Mouse (Mus musculus): ENCODE measurements around the gene Gm10985.

Gm10985 gene

DNA sequence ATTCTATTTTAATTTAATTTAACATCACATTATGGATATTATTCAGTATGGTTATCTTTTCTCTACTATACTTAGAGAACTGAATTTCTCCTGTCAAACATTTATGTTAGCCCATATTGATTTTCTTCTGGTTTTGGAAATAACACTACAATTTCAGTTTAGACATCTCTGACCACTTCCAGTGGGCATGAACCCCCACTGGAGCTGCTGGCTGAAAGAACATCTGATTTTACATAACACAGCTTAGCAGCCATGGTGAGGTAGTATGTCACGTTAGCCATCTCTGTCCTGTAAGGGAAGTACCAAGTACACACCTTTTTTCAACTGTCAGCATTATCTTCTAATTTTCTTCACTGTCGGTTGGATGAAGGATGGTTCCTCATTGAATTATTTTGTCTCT is at the start of gene Gm10985:
Gene Gm10985 (plus strand): TSS at position 301 of the 400 bp plus-strand sequence.
- no peak for DNase-seq (ENCODE audit: low spot score)

DNA sequence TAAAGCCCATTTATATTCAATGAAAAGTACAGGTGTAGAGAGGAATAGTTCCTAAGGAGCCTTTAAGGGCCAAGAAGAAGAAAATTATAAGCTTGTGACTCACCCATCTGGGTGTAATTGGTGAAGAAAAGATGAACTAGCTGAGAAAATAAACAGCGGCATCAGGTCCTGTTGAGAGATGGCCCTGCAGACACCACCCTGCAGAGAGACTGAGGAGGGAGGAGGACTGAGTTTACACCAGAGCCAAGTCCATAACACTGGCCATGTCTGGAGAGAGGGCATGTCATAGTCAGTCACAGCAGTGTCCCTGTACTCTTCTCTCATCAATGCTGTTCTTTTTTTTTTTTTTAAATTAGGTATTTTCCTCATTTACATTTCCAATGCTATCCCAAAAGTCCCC is 48.0 kb upstream of the Gm10985 start:
- no peak for DNase-seq (ENCODE audit: low spot score)

DNA sequence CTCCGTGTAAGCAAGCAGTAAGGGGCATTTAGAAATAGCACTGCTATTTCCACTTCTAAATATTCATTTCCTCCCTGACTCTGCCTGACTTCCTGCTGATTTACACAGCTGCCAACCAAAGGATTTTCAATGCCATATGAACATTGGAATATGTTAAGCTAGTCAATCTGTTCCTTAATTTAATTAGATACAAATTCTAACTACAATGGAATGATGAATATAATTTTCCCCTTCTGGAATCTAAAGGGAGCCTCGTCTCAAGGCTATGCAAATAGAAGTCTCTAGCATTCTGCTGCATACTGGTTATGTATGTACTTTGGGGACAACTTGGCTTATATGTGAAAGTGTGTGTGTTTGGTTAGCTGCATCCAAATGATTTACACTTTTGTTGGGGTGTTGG is 45.2 kb upstream of the Gm10985 start:
- no peak for DNase-seq (ENCODE audit: low spot score)

DNA sequence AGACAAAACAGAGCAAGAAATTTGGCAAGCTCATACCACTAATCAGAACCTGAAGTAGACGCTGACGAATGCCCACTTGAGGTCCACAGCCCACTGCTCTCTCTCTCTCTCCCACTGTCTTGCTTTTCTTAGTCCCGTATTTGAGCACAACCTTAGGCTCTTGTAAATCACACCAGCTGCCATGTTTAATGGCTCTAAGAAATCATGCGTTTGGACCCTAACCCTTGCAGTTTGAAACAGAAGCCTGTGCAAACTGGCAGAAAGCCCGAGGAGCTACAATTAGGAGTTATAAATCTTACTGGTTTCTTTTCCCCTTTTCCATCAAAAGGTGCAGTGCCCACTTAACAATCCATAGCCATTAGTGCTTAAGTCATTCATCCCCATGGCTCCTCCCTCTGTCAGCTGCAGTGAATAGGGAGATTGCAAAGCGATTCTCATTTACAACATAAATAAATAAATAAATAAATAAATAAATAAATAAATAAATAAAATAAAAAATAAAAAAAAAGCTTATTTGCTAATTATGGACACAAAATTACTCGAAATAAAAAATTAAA is 31.4 kb upstream of the Gm10985 start:
- DNase-seq (ENCODE audit: low spot score) = no peak

DNA sequence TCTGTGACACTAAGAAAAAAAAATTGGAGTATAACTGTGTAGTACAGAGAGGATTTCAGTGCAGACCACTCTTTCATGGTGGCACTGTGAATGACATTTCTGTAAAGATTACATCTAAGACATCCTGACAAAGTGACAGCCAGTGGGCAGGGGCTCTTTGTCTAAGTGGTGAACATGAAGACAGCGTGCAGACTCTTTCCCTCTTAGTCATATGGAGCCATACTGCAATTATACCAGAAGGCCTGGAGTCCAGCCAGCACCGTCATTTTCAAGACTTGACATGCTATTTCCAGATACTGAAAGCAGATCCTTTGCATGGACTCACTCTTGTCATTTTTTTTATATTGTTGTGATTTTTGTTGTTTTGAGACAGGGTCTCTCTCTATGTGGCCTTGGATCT is 10.6 kb upstream of the Gm10985 start:
- no peak for DNase-seq (ENCODE audit: low spot score)

DNA sequence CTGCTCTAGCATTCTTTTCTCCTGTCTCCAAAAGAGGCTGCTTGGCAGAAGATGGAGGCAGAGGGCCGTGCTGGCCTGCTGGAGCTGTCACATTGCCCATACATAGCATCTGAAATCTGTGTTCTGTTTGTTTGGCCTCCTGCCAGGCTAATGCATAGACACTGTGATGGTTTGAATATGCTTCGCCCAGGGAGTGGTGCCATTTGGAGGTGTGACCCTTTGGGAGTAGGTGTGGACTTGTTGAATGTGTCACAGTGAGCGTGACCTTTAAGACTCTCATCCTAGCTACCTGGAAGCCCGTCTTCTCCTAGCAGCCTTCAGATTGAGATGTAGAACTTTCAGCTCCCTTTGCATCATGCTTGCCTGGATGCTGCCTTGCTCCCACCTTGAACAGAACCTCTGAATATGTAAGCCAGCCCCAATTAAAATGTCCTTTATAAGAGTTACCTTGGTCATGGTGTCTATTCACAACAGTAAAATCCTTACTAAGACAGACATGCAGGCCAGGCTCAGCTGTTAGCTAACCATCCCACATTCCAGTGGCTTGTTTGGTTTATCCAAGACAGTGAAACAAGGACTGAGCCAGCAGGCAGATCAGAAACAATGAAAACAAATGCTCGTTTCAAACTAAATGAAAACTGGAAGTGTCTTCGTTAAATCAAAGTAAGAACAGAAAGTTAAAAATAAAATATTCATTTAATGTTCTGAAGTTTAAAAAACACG is 1.5 kb downstream of the Gm10985 start:
- no peak for DNase-seq (ENCODE audit: low spot score)

DNA sequence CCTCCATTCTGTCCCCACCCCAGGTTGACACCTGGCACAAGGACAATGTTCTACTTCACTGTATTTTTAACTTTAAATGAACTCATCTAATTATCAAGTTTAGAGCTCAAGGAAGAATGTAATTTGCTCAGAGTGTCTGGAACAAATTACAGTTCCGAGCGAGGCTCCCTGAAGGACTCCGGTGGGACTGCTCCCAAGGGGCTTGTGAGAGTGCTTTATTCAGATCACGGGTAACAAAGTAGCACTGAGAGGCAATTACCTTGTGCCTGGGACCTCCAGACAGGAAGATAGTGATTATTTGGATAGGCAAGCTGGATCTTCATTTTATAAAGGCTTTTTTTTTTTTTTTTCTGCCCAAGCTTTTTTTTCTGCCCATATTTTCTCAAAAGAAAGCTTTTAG is 2.8 kb downstream of the Gm10985 start:
- DNase-seq (ENCODE audit: low spot score) = no peak

DNA sequence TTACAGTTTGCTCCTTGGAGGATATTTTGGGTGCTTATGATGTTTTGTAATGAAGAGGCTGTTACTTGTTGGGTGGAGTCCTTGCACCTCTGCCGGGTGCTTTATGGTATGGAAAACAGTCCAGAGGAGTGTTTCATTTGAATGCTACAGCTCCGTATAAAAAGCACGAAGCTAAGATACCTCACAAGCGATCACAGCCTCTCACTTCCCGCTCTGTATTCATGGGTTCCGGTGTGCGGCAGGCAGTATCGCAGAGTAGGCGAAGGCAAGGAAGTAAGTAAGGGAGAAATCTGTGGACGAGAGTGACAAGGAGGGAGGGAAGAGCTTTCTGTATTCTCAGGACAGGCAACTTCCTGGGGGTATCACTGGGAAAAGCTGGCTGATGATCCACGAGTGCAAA is 3.4 kb downstream of the Gm10985 start:
- no peak for DNase-seq (ENCODE audit: low spot score)

DNA sequence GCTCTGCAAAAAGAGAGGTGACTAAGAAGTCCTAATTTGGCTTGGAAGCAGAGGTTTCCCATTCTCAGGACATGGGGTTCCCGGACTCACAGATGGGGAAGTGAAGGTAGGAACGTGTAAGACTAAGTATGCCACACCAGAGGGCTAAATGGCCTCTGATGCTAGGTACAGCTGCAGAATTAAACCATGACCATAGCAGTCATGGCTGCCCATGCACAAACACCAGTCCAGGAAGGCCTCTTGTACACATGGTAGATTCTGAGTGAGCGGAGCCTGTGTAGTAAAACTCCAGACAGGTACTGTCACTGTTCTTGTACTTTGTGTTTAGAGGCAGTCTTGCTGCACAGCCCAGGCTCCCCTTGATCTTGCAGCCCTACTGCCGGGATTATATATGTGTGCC is 9.4 kb downstream of the Gm10985 start:
- no peak for DNase-seq (ENCODE audit: low spot score)

DNA sequence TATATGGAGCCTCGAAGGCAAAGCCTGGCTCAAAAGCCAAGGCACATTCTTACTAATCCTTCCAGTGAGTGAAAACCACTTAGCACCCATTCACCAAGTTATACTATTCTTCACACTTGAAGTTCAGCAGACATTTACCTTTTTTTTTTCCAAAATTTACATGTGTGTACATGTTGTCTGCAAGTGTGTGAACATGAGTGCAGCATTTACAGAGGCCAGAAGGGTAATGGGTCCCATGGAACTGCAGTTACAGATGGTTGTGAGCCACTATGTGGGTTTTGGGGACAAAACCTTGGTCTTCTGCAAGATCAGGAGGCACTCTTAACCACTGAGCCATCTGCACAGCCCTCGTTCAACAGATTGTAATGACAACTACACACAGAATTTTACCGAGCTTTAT is 9.9 kb downstream of the Gm10985 start:
- no peak for DNase-seq (ENCODE audit: low spot score)

DNA sequence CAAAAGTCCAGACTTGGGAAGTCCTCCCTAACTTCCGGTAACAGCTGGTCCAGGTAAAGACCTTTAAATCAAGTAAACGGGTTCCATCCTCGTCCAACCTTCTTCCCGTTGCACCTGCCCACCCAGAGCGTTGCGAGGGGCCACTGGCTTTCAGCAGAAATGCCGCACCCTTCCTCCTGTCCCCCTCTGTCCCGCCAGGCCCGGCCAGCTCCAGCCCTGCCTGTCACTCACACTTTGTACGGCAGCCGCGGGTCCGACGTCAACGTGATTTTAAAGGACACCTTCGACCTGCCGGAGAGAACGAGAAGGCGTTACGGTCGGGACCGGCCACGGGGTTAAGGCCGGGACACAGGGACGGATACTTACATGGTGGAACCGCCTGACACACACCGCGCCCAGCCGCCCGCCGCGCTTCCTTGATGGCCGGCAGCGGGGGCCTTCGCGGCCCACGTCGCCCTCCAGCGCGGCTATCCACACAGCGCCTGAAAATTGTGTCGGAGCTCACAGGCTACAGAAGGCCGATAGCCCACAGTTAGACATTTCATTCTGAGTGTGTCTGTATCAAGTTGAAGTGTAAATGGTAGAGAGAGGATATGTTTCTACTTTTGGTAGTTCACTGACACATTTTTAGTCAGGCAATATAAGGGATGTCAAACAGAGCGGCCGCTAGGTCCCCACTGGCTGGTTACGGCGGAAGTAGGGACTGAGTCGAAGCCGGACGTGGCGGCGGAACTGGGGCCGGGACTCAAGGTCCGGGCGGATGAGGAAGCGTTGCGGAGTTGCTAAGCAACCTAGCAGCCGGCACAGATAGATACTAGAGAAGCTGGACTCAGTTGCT is 18.7 kb downstream of the Gm10985 start, which contains the start of gene Ufm1:
Gene Ufm1 (minus strand): TSS at position 448 of the 838 bp plus-strand sequence.
- DNase-seq (ENCODE audit: low spot score) = peak; percentile 90

DNA sequence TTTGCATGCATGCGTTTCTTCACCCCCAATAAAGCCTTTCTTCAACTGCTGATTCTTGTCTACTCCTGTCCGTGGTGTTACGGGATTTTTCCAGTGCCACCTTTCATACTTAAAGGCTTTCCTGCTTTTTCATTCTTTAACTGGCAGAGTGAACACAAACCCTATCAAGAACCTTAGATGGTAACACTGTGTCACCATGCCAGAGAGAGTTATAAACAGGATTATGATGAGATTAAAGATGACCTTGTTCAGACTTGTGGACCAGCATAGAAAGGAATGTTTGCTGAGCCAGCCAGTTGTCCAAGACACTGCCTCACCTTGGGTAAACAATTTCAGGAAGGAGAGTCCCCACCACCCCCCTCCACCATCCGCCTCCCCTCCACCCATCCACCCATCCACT is 23.3 kb downstream of the Gm10985 start:
- no peak for DNase-seq (ENCODE audit: low spot score)

DNA sequence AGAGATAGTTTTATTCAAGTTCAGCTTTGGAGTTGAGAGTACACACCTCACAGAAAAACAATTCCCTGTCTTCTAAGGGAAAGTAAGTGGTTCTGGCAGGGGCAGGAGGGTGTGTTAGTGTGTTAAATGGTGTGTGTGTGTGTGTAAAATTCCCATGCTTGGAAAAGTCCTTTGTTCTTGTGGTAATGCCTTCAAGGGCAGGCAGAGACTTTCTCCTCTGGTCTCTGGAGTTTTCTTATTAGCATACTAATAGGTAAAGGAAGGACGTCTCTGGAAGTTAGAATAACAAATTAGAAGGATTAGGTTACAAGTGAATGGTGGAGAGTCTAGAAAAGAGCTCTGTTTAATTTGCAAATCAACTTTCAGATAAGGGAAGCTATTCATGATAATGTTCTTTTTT is 24.4 kb downstream of the Gm10985 start:
- no peak for DNase-seq (ENCODE audit: low spot score)

DNA sequence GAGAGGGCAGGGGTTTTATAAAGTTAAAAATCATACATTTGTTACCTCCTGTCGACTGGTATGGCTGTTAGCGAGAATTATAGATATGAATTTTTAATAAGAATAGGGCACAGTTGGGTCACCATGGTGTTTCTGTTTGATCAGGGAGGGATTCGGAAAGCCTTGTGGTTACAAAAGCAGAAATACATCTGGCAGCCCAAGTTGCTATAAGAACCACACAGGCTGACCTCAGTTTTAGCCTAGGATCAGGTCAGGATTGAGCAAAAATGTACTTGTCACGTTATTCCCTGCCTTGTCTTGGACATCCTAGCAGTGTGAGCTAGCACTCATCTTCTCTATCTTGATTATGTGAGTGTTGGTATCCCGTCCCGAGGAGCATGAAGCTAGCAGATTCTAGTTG is 25.6 kb downstream of the Gm10985 start:
- DNase-seq (ENCODE audit: low spot score) = no peak

DNA sequence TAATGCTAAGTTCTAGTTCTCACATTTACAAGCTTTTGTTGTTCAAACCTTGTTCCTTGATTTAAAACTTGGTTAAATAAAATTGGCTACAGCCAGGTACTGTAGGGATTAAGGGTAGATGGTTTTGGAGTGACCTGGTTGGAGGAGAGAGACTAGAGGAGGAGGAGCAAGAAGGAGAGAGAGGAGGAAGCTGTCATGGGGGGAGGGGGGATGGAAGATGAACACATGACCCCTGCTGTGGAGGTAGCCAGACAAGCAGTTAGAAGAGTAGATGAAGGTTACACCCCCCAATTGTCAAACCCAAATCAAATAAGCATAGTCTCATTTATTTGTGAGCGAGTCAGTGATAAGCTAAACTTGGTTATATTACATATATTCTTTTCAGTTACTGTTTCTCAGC is 26.7 kb downstream of the Gm10985 start:
- no peak for DNase-seq (ENCODE audit: low spot score)

DNA sequence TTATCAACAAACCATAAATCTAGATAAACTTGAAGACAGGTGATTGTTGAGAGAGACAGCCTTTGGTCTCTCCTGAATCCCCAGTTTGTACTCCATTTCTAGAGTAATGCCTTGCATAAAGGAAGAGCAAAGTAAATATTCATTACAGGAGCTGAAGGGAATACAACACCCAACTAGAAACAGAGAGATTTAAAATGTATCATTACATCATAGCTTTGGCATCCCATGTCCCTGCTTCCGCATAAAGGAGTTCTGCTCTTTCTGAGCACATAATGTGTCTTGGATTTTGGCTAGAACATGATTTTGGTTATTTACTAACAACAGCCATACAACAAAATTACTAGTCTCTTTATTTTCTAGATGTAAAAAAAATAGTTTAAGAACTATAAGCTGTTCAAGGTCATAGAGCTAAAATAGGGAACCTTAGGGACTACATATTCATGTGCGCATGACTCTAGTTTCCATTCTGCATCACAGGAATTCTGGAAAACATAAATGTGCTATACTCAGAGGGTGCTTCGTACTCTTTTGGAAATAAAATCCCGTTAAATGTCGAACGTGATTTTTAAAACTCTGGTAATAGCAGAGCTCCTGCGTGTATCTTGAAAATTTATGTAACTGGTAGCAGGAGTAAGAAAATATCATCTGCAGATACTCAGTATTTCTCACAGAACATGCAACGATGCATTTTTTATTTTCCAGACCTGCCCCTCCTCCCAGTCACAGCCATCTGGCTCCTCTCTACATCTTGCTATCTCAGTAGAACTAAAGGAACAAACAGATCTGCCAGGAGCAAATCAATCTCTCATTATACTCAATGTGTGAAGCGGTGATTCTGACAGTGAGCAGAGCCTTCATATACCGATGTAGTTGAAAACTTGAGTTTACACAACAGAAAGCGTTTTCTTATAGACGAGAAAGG is 46.0 kb downstream of the Gm10985 start:
- DNase-seq (ENCODE audit: low spot score) = no peak

Measured in T-cell, adult 2 months (primary cell).